Mouse (Mus musculus) stomach, embryonic 15.5 days (tissue): ENCODE results near the gene Setd5. TPM values are rescaled to one million over a fixed set of nuclear protein-coding genes. Genes with fewer than 3 reads are reported as not detected.

Experiments used
- ATAC-seq: fragments of 200-750 bp; cut with Nextera tagmentation; 2 replicates; pipeline ENCODE4 v1.8.0; 2017; ENCODE audit warnings: low read depth, moderate number of reproducible peaks, moderate TSS enrichment; ENCODE audit not compliant: insufficient read depth, low FRiP score
- H3K27ac ChIP-seq: fragments of 300-500 bp; sonication (generic); 2 replicates; pipeline ENCODE4 v1.5.1; 2015; ENCODE audit warnings: mild to moderate bottlenecking, inconsistent platforms
- H3K27me3 ChIP-seq: fragments of 300-500 bp; sonication (generic); replicated peaks from 2 replicates; pipeline ENCODE4 v1.6.1; 2015; ENCODE audit warnings: inconsistent platforms
- H3K36me3 ChIP-seq: fragments of 300-500 bp; sonication (generic); 2 replicates; pipeline ENCODE4 v1.6.1; 2015; ENCODE audit warnings: inconsistent platforms
- H3K4me1 ChIP-seq: fragments of 300-500 bp; sonication (generic); 2 replicates; pipeline ENCODE4 v1.6.1; 2015; ENCODE audit warnings: inconsistent platforms
- H3K4me2 ChIP-seq: fragments of 300-500 bp; sonication (generic); 2 replicates; pipeline ENCODE4 v1.6.1; 2015; ENCODE audit warnings: mild to moderate bottlenecking, inconsistent platforms
- H3K4me3 ChIP-seq: fragments of 300-500 bp; sonication (generic); replicated peaks from 2 replicates; pipeline ENCODE4 v1.5.1; 2015; ENCODE audit warnings: inconsistent platforms
- H3K9ac ChIP-seq: fragments of 300-500 bp; sonication (generic); 2 replicates; pipeline ENCODE4 v1.6.1; 2015; ENCODE audit warnings: inconsistent platforms
- H3K9me3 ChIP-seq: fragments of 300-500 bp; sonication (generic); 2 replicates; pipeline ENCODE4 v1.6.1; 2016; ENCODE audit warnings: inconsistent platforms
- WGBS: fragments of 180-500 bp; shearing (Covaris S2); methylation state at CpG from one replicate; pipeline ENCODE4 v1.1.7; 2015; 5-methylcytosine and 5-hydroxymethylcytosine counted together
- polyA plus RNA-seq: library from polyadenylated mRNA; unstranded; fragments of >200 nt; fragmentation: Nextera tagmentation; extraction: Ambion mirVana; gene quantifications from 2 replicates; pipeline ENCODE4 v1.2.1, GENCODE M21; 2015

The Setd5 gene
- polyA plus RNA-seq, 1 experiment from 2014 or later, result 70.3 TPM

- Histone ChIP-seq H3K4me3 (no peak overlapping the region), H3K9ac (no peak overlapping the region), H3K9me3 (no peaks in the 10 kb centered on the region), H3K36me3 (peaks cover 57% of the 10 kb centered on the region), H3K27me3 (no peaks in the 10 kb centered on the region), H3K27ac (no peak overlapping the region), H3K4me1 (no peaks in the 10 kb centered on the region), H3K4me2 (no peak overlapping the region)
- no peak for ATAC-seq
- WGBS, result 95% methylated on average over 8 of the region's 8 CpGs
Observed at GRCm38 (mm10) chr6:113154071-113154470, 76.9 kb downstream of the Setd5 start.

DNA sequence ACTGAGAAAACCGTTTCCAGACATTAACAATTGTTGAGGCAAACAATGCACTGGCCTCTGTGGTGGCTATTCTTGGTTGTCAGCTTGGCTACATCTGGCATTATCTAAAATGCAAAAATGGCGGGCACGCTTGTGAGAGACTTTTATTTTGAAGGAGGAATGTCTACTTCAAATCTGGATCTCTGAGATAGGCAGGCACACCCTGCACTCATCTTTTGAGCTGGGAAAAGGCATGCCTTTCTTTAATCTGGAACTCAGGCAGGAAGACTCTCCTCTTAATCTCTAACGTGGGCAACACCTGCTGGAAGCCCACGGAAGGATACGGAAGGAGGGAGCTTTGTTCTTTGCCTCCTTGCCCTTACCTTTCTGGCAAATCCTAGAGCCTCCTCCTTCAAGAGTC lies 77.7 kb downstream of the Setd5 start:
- Histone ChIP-seq H3K36me3 (peaks cover 51% of the 10 kb centered on the region), H3K9ac (no peak overlapping the region), H3K4me3 (no peak overlapping the region), H3K27me3 (no peaks in the 10 kb centered on the region), H3K4me2 (no peak overlapping the region), H3K27ac (no peak overlapping the region), H3K4me1 (no peaks in the 10 kb centered on the region), H3K9me3 (no peaks in the 10 kb centered on the region)
- no peak for ATAC-seq
- 85% methylated on average over 6 of the region's 6 CpGs for WGBS

DNA sequence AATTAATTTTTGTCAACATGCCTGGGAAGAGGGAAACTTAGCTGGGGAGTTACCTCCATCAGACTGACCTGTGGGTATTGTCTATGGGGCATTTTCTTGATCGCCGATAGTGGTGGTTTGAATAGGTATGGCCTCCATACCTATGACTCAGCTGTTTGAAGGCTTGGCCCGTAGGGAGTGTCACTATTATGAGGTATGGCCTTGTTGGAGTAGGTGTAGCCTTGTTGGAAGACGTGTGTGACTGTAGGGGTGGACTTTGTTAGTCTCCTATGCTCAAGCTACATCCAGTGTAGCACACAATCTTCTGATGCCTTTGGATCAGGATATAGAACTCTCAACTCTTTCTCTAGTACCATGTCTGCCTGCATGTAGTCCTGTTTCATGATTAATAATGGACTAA lies 78.9 kb downstream of the Setd5 start:
- peaks cover 46% of the 10 kb centered on the region for H3K36me3 ChIP-seq
- no peak overlapping the region for H3K9ac ChIP-seq
- H3K4me2 ChIP-seq, result no peak overlapping the region
- WGBS, result 81% methylated on average over 4 of the region's 4 CpGs
- no peak overlapping the region for H3K4me3 ChIP-seq
- no peak for ATAC-seq
- no peaks in the 10 kb centered on the region for H3K9me3 ChIP-seq
- no peaks in the 10 kb centered on the region for H3K4me1 ChIP-seq
- H3K27me3 ChIP-seq, result no peaks in the 10 kb centered on the region
- no peak overlapping the region for H3K27ac ChIP-seq

DNA sequence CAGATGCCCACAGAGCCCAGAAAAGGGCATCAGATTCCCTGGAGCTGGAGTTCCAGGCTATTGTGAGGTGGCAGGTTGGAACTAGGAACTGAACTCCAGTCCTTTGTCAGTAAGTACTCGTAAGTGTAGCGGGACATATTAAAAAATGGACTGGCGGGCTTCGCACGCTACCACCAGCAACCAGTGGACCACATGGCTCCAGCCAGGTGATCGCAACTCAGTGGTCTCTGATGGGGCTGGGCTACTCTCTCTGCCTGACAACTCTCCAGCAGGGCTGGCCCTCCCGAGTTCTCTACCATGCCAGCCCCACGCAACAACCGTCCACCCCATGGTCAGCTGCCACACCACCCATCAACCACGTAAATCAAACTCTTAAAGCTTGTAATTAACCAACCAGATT lies 82.9 kb downstream of the Setd5 start:
- 95% methylated on average over 10 of the region's 10 CpGs for WGBS
- Histone ChIP-seq H3K27me3 (no peaks in the 10 kb centered on the region), H3K4me1 (no peaks in the 10 kb centered on the region), H3K4me3 (no peak overlapping the region), H3K9me3 (no peaks in the 10 kb centered on the region), H3K27ac (no peak overlapping the region), H3K4me2 (no peak overlapping the region), H3K9ac (no peak overlapping the region), H3K36me3 (0 out of 2 replicates have a peak, but pooled peaks cover 15% of the 10 kb centered on the region)
- no peak for ATAC-seq

GRCm38 (mm10) chr6:113161982-113162381 lies 84.8 kb downstream of the Setd5 start:
- Histone ChIP-seq H3K4me3 (no peak overlapping the region), H3K4me2 (no peak overlapping the region), H3K27ac (no peak overlapping the region), H3K9me3 (no peaks in the 10 kb centered on the region), H3K36me3 (0 out of 2 replicates have a peak, but pooled peaks cover 6% of the 10 kb centered on the region), H3K4me1 (peaks cover 5% of the 10 kb centered on the region; the same call in 1 of the 2 replicates), H3K9ac (no peak overlapping the region), H3K27me3 (no peaks in the 10 kb centered on the region)
- ATAC-seq, result no peak
- 85% methylated on average over 1 of the region's 1 CpGs for WGBS

DNA sequence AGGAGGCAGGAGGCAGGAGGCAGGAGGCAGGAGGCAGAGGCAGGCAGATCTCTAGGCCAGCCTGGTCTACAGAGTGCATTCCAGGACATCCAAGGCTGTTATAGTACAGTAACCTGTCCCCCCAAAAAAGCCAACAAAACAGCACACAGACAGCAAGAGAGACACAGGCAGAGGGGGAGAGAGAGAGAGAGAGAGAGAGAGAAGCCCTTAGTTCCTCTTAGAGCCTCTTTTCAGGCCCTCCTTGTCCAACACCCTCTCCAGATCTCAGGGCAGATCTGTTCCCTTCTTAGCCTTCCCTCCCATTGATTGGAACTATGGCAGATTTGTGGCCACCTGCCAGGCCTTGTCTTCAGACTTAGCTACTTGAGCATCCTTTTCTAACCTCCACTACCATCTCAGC lies 86.3 kb downstream of the Setd5 start:
- no peak overlapping the region for H3K27ac ChIP-seq
- 0 out of 2 replicates have a peak, but pooled peaks cover 3% of the 10 kb centered on the region for H3K36me3 ChIP-seq
- no peak overlapping the region for H3K9ac ChIP-seq
- no peaks in the 10 kb centered on the region for H3K27me3 ChIP-seq
- H3K4me1 ChIP-seq, result peaks cover 5% of the 10 kb centered on the region; the same call in 1 of the 2 replicates
- no peak for ATAC-seq
- H3K4me2 ChIP-seq, result no peak overlapping the region
- H3K4me3 ChIP-seq, result no peak overlapping the region
- no peaks in the 10 kb centered on the region for H3K9me3 ChIP-seq

DNA sequence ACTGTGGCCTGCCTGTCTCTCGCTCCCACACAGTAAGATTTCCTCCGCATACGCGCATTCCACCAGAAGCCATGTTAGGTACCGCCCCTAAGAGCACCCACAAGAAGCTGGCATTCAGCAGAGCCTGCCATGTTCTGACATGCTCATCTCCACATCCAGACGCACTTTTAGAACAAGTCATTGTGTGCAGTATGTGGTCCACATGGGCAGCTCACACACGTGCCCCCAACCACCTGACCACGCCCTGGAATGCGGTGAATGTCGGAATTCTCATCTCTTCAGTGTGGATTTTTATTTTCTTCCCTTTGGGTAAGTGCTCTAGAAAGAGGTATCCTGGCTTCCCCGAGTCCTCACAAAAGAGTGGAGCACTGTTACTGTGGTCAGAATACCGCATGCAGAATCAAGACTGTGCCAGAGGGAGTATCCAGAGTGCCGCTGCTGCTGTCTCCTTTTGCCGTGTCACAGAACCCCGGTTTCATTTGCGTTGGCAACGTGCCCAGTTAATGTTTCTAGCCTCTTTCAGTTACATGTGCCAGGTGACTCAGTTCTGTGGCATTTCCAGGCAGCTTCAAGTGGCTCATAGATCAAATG lies 89.6 kb downstream of the Setd5 start:
- H3K27me3 ChIP-seq, result no peaks in the 10 kb centered on the region
- peak; percentile 64; the same call in 1 of the 2 replicates for ATAC-seq
- no peaks in the 10 kb centered on the region for H3K36me3 ChIP-seq
- no peak overlapping the region for H3K4me3 ChIP-seq
- no peak overlapping the region for H3K27ac ChIP-seq
- H3K9ac ChIP-seq, result no peak overlapping the region
- peak overlapping the region; percentile 32 for H3K4me2 ChIP-seq
- 50% methylated on average over 17 of the region's 17 CpGs for WGBS
- H3K9me3 ChIP-seq, result no peaks in the 10 kb centered on the region
- H3K4me1 ChIP-seq, result peaks cover 5% of the 10 kb centered on the region; the same call in 1 of the 2 replicates

DNA sequence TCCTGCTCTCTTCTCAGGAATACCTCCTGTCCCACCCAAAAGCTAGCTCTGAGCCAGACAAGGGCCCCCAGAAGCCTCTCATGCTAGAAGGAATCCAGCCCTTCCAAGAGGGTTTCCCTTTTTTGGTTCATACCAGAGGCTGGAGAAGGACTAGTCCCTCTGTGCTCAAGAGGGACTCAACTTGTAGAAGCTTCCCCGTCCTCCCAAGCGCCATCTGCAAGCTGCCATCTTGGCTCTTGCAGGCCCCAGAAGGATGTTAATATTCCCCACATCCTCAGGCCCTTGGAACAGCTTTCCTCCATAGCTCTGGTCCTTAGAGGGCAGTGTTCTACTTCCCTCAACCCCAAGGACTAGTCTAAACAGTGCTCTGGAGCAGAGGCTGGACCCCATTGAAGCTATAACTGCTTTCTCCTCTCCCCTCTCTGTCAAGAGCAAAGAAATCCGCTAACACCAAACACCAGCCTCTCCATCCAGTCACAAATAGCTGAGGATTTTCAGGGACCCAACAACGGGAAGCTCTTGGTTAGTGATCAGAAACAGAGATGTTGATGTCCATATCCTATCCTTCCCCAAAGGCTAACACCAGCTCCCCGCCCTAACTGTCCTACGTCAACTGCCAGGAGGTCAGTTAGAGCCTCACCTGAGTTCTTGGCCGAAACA lies 91.3 kb downstream of the Setd5 start:
- Histone ChIP-seq H3K9ac (no peak overlapping the region), H3K4me1 (peaks cover 5% of the 10 kb centered on the region; the same call in 1 of the 2 replicates), H3K4me2 (no peak overlapping the region), H3K9me3 (no peaks in the 10 kb centered on the region), H3K27ac (no peak overlapping the region), H3K4me3 (no peak overlapping the region), H3K27me3 (no peaks in the 10 kb centered on the region), H3K36me3 (no peaks in the 10 kb centered on the region)
- no peak for ATAC-seq
- WGBS, result 86% methylated on average over 7 of the region's 7 CpGs

GRCm38 (mm10) chr6:113169852-113170251 lies 92.7 kb downstream of the Setd5 start:
- H3K27me3 ChIP-seq, result no peaks in the 10 kb centered on the region

DNA sequence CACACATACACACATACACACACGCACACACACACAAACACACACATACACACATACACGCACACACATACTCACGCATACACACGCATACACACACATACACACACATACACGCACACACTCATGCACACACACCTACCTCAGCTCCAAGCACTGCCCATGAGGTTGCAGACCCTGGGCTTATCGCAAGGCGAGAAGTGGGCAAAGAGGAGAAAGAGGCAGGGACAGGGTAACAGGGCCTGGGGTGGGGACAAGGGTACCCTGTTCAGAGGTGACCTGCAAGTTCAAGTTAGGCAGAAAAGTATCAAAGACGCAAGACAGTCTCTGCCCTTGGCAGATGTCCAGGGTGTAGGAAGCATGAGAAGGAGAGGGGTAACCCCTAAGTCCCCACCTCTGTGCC lies 93.5 kb downstream of the Setd5 start:
- Histone ChIP-seq H3K4me1 (peaks cover 5% of the 10 kb centered on the region; the same call in 1 of the 2 replicates), H3K36me3 (no peaks in the 10 kb centered on the region), H3K9me3 (no peaks in the 10 kb centered on the region), H3K4me3 (no peak overlapping the region), H3K4me2 (no peak overlapping the region), H3K27me3 (no peaks in the 10 kb centered on the region), H3K9ac (no peak overlapping the region), H3K27ac (no peak overlapping the region)
- 87% methylated on average over 8 of the region's 8 CpGs for WGBS
- ATAC-seq, result no peak

More at GRCm38 (mm10) chr6:113169852-113170251, 92.7 kb downstream of the Setd5 start:
- H3K9me3 ChIP-seq, result no peaks in the 10 kb centered on the region
- no peak overlapping the region for H3K9ac ChIP-seq
- H3K4me2 ChIP-seq, result no peak overlapping the region
- no peak overlapping the region for H3K27ac ChIP-seq
- H3K4me1 ChIP-seq, result peaks cover 5% of the 10 kb centered on the region; the same call in 1 of the 2 replicates
- ATAC-seq, result no peak
- H3K36me3 ChIP-seq, result no peaks in the 10 kb centered on the region
- H3K4me3 ChIP-seq, result no peak overlapping the region
- 61% methylated on average over 3 of the region's 3 CpGs for WGBS

- ATAC-seq, result no peak
- H3K4me2 ChIP-seq, result no peak overlapping the region
- no peak overlapping the region for H3K27ac ChIP-seq
- H3K9me3 ChIP-seq, result no peaks in the 10 kb centered on the region
- H3K36me3 ChIP-seq, result no peaks in the 10 kb centered on the region
- no peaks in the 10 kb centered on the region for H3K27me3 ChIP-seq
- H3K4me3 ChIP-seq, result no peak overlapping the region
- no peaks in the 10 kb centered on the region; the same call in 1 of the 2 replicates for H3K4me1 ChIP-seq
- no peak overlapping the region for H3K9ac ChIP-seq
Observed at GRCm38 (mm10) chr6:113172011-113172410, 94.8 kb downstream of the Setd5 start.

- no peak overlapping the region for H3K9ac ChIP-seq
- no peaks in the 10 kb centered on the region for H3K4me1 ChIP-seq
- no peak overlapping the region for H3K4me3 ChIP-seq
- no peak overlapping the region for H3K27ac ChIP-seq
- no peaks in the 10 kb centered on the region for H3K27me3 ChIP-seq
- ATAC-seq, result no peak
- H3K9me3 ChIP-seq, result no peaks in the 10 kb centered on the region
- H3K4me2 ChIP-seq, result no peak overlapping the region
- no peaks in the 10 kb centered on the region for H3K36me3 ChIP-seq
- WGBS, result 96% methylated on average over 1 of the region's 1 CpGs
Observed at GRCm38 (mm10) chr6:113172568-113172967, 95.4 kb downstream of the Setd5 start.
